Mouse (Mus musculus) thymus, postnatal 25 days (tissue): ENCODE measurements at regions not wholly inside any gene's neighbourhood (a gene's known extent, or its start where the extent isn't known, plus 50 kb on each side); places are given as distances from the start of the nearest gene placed in this dataset.

Source experiments
- DNase-seq: peaks from one replicate; pipeline ENCODE4 v3.0.0; 2022

DNA sequence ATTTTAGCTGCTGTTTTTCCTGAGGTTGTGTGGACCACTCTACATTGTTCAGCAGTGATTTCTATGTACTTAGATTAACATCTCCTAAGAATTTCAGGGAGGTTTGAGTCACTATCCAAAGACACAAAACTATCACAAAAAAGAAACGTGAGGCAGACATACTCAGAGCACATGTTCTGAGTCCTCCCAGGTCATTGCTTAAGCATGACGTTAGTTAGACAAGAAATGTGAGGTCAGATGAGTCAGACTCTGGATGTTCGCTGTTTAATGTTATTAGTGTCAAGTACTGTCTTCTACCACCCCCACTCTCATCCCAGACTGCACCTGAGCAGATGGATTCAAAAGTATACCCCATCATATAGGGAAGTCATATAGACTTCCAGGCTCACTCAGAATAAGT lies 475.0 kb downstream of the Etnk1 start:
- DNase-seq, result no peak

DNA sequence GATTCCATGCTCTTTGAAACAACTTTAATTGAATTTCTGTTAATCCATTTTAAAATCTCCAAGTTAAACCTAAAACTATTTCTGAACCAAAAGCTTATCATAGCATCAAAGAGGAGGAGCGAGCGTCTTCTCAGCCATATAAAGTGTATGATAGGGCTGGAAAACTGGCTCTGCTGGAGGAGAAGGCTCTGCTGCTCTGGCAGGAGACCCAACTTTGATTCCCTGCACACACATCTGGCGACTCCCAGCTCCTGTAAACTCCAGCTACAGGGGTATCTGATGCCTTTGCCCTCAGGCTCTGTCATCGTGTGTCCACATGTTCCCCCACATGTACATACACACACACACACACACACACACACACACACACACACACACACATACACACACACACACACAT lies 479.0 kb downstream of the Etnk1 start:
- DNase-seq, result no peak

DNA sequence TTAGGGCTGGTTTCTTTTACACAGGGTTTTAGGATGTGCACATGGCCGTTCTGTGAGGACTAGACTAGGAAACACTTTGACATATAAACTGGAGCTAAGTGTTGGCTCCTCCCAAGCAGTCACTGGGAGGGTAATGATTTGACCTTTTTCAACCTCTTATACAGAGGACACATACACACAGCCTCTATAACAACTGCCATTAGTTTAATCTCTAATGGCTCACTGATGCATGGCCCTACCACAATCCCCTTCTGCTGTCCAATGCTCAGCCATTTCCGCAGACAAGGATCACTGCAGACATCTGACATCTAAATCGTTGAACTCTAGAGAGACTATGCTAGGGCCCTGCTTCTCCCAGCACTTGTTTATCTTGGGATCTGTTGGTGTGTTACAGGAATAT lies 481.5 kb downstream of the Etnk1 start:
- no peak for DNase-seq

DNA sequence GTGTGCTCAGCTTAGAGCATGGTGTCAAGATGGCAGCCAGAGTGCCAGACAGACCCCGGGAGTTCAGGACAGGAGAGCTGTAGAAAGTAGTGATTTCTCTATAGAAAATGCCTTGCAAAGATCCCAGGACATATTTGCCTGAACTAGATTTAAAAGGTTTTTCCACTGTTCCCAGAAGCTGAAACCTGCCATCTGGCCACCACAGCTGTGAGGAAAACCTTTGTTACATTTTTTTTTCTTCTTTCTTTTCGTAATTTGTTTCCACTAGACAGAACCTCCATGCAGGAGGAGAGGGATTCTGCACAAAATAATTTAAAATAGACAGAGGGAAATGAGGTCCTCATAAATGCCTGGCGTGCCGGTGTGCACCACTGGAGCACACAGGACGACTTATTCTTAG lies 489.6 kb downstream of the Etnk1 start:
- DNase-seq, result no peak

DNA sequence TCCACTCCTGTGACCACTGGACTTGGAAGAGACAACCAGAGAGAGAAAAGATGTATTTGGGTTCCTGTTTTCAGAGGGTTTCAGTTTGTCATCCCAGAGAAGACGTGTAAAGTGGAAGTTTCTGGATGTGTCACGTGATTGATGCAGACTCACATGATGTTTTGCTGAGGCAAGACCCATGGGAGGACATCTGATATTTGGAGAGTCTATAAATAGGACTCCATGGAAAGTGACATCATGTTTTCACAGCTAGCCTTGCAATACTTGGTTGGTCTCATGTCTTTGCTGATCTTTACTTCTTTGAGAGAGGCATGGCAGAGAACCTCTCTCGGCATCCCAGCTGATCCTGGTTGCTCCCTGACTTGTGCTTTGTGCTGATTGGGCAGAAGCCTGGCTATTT lies 493.8 kb downstream of the Etnk1 start:
- DNase-seq, result no peak

DNA sequence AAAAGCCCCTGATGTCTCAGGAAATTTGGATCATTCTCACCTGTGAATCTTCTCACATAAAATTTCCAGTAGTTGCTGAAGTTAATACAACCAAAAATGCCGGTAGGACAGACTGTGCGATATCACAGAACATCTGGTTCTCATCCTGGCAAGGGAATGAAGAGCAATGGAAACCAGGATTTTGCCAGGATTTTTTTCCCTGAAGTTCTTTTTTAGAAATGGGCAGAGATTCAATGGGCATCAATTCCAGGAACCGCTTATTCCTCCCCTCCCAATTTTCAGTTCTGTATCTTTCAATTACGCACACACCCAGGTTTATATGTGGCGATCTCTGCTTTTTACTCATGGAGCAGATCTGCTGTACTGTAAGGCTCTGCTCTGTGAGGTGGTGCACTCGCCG lies 496.3 kb downstream of the Etnk1 start:
- DNase-seq, result no peak

DNA sequence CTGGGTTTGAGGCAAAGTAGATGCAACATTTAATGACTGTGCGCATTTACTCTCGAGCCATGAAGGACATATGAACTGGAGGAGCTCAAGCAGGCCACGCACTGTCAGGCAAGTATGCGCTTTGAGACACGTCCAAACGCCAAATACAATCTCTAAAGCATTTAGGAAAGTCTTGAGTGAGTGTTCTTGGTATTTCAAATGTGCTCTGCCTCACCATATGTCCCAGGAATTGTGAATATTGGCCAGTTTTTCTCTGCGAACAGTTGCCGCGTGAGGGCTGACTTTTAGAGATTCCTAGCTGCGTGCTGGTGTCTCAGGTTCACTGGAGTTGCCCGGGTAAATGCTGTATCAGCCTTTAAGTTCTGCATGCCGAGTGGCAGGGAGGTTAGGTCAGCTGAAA lies 498.4 kb downstream of the Etnk1 start:
- no peak for DNase-seq

DNA sequence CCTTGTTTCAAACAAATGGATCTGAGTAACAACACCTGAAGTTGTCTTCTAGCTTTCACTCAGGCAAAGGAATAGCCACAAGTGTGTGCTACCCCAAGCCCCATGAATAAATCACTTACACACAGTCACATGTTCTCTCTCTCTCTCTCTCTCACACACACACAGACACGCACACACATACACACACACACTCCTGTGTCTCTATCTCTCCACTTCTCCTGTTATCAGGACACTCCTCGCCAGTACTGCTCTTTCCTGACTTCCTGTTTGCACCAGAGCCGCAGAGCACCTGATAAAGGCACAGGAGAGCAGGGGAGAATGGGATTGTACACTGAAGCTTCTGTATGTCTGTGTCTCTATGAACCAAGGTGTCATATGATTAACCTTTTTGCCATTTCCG lies 501.5 kb downstream of the Etnk1 start:
- DNase-seq, result no peak

DNA sequence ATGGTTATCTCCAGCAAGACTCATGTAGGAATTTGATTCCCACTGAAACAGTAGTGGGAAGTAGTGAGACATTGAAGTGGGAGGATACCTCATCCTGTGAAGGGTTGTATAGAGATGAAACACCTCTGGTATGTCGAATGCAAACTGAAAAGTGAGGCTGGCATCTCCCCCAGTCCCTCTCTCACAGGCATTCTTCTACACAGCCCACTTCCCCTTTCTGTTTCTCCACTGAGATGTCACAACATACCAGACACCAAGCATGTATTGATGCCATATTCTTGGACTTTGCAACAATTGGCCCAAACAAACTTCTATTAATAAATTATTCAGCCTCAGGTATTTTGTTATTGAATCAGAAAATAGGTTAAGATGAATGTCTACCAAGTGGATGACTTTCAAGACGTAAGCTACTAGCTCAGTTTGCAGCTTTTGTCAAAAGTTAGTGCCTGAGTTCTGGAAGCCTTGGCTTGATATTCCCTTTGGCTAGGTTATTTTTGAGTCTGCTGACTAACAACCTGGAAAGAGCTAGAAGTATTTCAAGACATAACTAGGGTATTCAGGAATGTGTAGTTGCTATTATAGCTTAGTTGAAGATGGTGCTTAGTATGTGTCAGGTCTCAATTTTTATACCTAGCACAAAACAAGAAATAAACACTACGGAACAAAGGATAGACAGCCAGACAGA lies 502.6 kb downstream of the Etnk1 start:
- DNase-seq, result no peak

DNA sequence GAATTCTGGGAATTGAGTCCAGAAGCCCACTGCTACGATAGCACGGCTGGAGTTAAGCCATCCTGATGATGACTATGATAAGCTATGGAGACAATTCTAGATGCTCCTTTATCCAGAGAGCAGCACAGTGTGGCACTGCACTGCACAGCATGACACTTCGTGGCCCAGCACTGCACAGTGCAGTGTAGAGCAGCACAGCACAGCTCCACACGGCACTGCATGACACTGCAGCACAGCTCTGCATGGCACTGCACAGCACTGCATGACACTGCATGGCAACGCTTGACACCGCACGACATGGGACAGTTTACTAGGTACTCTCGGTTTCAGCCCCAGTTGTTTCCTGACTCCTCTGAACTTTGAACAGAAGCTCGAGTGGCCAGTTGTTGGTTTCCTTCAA lies 523.1 kb downstream of the Etnk1 start:
- no peak for DNase-seq

DNA sequence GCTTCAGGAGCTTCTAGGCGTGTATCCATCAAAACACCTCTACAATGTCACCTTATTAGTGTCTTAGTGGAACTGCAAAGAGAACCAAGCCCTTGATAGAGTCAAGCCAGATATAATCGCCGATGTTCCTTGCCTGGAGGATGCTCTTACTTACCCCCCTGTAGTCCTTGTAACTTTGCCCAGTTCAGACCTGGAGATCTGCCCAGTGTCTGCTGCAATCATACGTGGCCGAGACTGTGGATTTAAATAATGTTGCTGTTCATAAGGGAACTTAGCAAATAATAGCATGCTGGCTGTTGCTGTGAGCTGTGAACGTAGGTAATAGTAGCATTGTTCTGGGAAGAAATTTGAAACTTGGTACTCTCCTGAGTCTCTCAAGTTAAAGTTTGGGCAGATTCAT lies 523.8 kb downstream of the Etnk1 start:
- DNase-seq, result no peak

DNA sequence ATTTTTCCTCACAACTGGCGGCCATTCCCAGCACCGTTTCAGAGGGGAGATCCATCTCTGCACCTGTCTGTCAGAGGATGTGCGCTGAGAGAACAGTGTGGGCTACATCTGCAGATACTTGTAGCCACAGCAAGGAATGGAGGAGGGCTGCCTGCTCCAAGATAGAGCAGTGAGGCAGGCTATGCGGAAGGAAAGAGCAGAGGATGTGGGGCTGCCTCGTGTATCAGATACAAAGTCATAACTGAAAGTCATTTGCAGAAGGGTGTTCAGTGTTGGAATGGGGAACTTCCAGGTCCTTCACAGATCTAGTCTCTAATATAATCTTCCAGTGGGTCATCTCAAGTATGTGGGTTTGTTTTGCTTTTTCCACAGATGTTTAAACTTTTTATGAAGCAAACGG lies 531.0 kb downstream of the Etnk1 start:
- no peak for DNase-seq

DNA sequence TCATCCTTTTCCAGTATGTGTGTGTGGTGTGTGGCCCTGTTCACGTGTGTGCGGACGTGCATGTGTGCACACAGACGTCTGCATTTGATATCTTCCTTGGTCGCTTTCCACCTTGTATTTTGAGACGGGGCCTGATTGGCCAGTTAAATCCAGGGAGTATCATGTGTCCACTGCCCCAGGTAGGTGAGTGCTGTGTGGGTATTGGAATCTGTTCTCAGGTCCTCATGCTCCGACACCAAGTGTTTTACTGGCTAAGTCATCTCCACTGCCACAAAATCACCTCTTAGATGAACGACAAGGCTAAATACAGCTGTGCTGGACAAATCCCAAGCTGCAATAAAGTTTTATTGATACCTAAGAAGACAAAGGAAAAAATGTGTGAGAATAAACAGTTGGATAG lies 537.0 kb downstream of the Etnk1 start:
- DNase-seq, result no peak

DNA sequence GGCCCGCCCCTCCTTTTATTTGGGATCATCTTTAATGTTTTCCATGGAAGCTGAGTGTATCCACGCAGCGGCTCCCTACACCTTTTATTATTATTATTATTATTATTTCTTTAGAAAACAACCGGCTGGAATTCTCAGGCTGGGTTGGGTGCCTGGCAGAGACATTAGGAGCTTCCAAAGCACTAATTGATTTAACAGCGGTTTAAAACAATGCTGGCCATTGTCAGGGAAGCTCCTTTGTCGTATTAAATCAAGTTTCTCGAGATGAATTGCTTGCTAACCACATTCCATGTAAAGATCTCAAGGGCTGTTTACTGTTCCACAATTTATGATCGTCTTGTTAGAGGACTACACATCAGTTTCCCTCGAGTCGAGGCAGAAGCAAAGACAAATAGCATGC lies 539.4 kb downstream of the Etnk1 start:
- DNase-seq, result no peak

DNA sequence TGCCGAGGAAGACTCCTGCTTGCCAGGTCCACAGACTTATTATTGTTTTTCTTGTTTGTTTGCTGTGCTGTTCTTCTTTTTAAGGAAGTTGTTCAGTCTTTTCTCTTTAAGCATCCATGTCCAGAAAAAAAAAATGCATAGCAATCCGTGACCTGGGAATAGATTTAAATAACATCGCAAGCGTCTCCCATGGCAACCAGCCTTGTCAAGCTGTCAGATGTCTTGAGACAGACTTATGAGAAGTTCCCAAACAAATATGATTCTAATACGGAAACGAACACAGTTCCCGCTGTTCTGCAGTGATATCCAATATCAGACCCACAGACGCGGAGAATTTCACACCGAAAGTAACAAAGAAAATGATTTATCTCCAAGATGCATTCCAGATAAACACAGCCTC lies 547.4 kb downstream of the Etnk1 start:
- DNase-seq, result no peak

DNA sequence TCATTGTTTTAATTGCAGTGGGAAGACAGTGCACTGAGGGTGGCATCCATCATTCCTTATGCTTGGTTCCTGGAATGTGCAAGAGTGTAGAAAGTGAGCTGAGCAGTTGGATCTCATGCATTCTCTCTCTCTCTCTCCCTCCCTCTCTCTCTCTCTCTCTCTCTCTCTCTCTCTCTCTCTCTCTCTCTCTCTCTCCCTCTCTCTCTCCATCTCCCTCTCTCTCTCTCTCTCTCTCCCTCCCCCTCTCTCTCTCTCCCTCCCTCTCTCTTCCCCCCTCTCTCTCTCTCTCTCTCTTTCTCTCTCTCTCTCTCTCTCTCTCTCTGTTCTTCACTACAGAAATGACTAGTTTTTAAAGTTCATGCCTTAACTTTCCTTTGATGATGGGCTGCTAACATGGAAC lies 583.1 kb downstream of the Etnk1 start:
- no peak for DNase-seq

DNA sequence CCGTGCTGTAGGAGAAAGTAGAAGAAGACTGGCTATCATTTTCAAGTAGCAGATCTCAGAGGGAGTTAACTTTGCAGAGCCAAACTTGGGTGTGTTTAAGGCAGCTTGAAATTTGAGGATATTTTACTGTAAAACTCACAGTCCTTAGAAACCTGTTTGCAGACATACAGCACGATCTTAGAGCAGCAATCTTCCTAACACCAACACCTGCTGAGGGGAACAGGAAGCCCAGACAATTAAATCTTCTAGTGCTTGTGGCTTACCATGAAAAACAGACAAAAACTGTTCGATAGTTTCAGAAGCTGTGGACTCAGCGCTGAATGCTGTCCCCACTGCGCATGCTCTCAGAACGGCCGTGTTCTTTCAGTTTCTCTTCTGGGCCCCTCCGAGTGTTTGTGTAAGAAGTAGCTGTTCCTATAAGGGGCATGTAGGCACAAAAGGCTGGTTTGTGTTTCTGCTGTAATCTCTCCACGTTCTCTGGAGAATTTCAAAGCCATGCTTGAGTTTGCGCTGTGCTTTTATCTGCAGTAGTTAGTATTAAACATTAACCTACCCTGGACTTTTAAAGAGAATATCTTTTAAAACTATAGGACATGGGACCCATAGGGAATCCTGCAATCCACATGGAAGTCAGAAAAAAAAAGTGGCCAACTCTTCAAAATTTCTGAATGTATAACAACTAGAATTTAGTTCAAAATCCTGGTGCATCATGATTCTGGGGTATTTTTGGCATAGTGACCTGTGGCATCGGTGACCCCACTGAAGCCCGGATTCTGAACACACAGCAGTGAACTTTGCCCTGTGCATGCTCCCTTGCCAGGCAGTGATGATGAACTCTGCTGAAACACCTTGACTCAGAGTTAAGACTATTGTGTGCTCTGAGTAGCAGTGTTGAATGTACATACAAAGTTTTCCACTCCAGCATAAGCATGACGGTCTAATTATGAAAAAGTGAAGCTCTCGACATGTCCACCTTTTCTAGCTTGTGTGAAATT lies 584.4 kb downstream of the Etnk1 start:
- peak; percentile 79 for DNase-seq

DNA sequence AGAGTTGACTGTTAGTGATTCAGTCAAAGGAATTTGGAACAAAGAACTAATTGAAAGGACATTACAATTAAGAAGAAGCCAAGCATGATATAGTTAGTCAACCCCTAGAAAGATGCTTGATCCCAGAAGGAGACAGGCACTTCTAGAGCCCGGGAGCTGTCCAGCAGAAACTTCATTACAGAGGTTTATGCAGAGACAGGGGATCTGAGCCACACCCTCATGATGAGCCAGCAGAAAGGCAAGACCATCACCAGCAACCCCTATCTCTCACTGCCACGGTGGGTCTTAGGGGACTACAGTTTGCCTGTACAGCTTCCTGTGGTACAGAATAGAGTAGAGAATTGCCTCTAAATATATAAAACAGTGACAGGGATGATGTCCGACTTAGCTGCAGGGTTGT lies 590.4 kb downstream of the Etnk1 start:
- no peak for DNase-seq

DNA sequence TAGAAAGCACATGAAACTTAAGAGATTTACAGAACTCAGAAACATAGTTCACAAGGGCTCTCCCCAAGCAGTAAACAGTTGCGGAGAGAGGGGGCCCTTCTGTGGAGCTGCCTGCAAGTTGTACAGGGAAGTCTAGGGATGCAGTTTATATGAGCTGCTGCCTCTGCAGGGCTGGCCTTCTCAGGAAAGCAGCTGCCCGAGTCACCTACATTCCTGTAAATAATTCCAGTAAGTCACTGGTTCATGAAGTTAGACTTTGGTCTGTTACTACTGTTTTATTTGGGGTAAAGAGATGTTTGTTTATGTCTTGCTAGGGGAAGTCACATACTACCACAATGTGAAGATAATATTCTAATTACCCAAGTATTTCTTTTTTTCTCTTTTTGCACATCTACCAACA lies 601.1 kb downstream of the Etnk1 start:
- no peak for DNase-seq
